Mouse (Mus musculus) CD8-positive naive resting alpha-beta T cell, adult 2 months (primary cell): ENCODE results near the gene Plcb1.

ENCODE experiments used
- DNase-seq, 2 experiments: peaks; one replicate each; pipeline ENCODE4 v3.0.0; 2022; ENCODE audit warnings: low read depth in 2 of 2, low spot score in 2 of 2

Plcb1 gene

GRCm38 (mm10) chr2:134912616-134913015 lies 126.7 kb downstream of the Plcb1 start:
- DNase-seq = no peak

GRCm38 (mm10) chr2:134913542-134913941 lies 127.7 kb downstream of the Plcb1 start:
- no peak for DNase-seq

GRCm38 (mm10) chr2:134914091-134914550 lies 128.3 kb downstream of the Plcb1 start:
- DNase-seq = no peak

- no peak for DNase-seq
These were observed 129.2 kb downstream of the Plcb1 start for GRCm38 (mm10) chr2:134915035-134915434.

GRCm38 (mm10) chr2:134920611-134921280 lies 134.9 kb downstream of the Plcb1 start:
- DNase-seq = no peak

GRCm38 (mm10) chr2:134922636-134923375 lies 136.9 kb downstream of the Plcb1 start:
- DNase-seq = no peak

- DNase-seq = no peak
These were observed 138.3 kb downstream of the Plcb1 start for GRCm38 (mm10) chr2:134924143-134924655.

- no peak for DNase-seq
These were observed 140.4 kb downstream of the Plcb1 start for GRCm38 (mm10) chr2:134926266-134926665.

- DNase-seq = no peak
These were observed 141.2 kb downstream of the Plcb1 start for GRCm38 (mm10) chr2:134927072-134927471.

- DNase-seq = no peak
These were observed 143.6 kb downstream of the Plcb1 start for GRCm38 (mm10) chr2:134929452-134929851.

- DNase-seq = no peak
These were observed 145.1 kb downstream of the Plcb1 start for GRCm38 (mm10) chr2:134930961-134931360.

- DNase-seq = no peak
These were observed 146.0 kb downstream of the Plcb1 start for GRCm38 (mm10) chr2:134931756-134932421.

- DNase-seq = no peak
These were observed 149.6 kb downstream of the Plcb1 start for GRCm38 (mm10) chr2:134935469-134935868.

- DNase-seq = no peak
These were observed 150.2 kb downstream of the Plcb1 start for GRCm38 (mm10) chr2:134935970-134936649.

GRCm38 (mm10) chr2:134937666-134938065 lies 151.8 kb downstream of the Plcb1 start:
- DNase-seq = no peak

- DNase-seq = no peak
These were observed 156.2 kb downstream of the Plcb1 start for GRCm38 (mm10) chr2:134942039-134942438.

GRCm38 (mm10) chr2:134942919-134943318 lies 157.1 kb downstream of the Plcb1 start:
- no peak for DNase-seq

- no peak for DNase-seq
These were observed 160.5 kb downstream of the Plcb1 start for GRCm38 (mm10) chr2:134946331-134946730.

GRCm38 (mm10) chr2:134946911-134947310 lies 161.0 kb downstream of the Plcb1 start:
- no peak for DNase-seq

- no peak for DNase-seq
These were observed 166.2 kb downstream of the Plcb1 start for GRCm38 (mm10) chr2:134952088-134952487.

GRCm38 (mm10) chr2:134956436-134956835 lies 170.6 kb downstream of the Plcb1 start:
- DNase-seq = no peak
